Mouse (Mus musculus) testis, postnatal 14 days (tissue): Measurements from ENCODE around the gene Hnrnpa3.

Experiments used
- DNase-seq: peaks from one replicate; pipeline ENCODE4 v3.0.0; 2021; ENCODE audit warnings: low spot score

Hnrnpa3 gene

DNA sequence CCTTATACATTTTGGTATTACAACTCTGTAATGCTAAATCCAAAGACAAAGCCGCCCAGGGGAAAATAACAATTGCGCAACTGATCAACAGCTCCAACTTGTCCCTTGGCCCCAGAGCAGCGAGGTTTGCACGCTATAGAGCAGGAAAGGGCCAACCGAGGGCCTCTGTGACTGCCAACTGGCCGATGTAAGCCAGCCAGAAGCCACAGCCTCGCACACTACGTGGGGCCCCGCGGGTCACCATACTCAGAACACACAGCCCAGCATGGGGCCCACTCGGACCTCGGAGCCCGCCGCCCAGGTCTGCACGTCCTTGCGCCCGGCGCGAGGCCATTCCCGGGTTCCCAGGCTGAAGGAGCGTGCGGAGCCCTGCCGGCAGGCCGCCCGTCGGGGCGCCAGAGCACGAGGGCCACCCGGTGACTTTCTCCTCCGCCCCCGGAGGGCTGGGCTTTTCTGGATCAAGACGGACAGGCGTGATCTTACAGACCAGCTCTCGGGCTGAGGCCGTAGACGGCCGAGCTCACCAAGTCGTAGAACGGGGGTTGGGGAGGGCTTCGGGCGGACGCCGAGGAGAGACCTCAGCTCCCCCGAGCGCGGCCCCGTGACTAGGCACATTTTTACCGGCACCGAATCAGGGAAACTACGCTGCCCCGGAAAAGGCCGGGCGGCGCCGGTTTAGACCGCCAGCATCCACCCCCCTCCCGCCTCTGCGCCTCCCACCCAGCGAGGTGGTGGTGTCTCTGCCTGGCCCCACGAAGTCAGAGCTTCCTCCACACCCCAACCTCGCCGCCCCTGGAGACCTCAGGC is 44.5 kb downstream of the Hnrnpa3 start:
- DNase-seq = peak; percentile 91

DNA sequence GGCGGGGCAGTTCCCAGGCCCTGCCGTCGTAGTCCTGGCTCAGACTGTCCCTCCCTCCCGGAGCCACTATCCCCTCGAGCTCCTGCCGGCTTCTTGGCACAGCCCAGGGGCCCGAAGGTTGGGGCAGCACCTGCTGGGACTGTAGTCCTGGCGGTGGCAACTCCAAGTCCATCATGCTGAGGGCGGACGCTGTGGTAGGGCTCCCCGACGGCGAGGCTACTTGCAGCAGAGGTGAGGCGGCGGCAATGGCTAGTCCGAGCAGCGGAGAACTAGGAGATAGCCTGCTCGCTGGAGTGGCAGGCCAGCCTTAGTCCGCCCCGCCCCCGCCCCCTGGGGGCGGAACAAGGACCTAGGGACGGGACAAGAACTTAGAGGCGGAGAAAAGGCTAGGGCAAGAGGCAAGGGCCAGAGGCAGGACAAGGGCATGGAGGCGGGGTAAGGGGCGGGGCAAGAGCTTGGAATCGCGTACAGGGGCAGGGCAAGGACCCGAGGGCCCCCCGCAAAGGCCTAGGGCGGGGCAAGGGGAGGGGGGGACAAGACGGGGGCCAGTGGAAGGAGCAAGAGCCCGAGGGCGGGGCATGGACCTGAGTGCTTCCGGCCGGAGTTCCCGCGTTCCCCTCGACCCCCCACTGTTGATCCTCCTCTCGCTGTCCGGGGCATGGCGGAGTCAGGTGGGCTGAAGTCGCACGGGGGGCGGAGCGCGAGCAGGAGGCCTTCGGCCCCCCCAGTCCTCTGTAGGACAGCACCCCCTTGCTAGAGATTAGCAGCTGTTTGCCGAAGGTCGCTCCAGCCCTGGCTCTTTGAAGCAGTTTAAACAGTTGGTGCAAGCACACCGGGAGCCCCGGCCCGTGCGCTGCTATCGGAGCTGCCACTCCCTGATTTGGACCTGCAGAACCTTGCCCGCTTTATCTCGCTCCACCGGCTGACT is 45.4 kb downstream of the Hnrnpa3 start, which contains the start of gene Nfe2l2:
Gene Nfe2l2, minus strand, starts transcription at position 408 of the 928 bp plus-strand sequence.
- DNase-seq = peak; percentile 98

- peak; percentile 74 for DNase-seq
These were observed 46.2 kb downstream of the Hnrnpa3 start for GRCm38 (mm10) chr2:75705162-75705752.

DNA sequence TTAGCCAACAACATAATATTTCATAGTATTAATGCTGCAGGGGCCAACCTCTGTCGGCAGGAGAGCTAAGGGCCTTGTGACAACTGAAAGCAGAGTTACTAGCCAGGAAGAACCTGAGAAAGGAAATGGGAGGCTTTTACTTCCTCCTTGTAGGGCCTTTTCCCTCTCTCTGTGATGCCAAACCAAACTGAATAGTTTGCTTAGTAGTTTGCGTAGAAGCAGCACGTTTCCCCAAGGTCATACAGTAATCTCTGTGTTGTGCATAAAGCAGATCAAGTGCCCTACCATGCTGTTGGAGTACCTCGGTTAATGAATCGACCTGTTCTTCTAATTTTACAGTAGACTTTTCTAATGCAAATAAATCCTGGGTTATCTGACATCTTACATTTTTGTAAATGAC is 47.4 kb downstream of the Hnrnpa3 start:
- DNase-seq = no peak

- DNase-seq = no peak
These were observed 48.4 kb downstream of the Hnrnpa3 start for GRCm38 (mm10) chr2:75707420-75707819.

DNA sequence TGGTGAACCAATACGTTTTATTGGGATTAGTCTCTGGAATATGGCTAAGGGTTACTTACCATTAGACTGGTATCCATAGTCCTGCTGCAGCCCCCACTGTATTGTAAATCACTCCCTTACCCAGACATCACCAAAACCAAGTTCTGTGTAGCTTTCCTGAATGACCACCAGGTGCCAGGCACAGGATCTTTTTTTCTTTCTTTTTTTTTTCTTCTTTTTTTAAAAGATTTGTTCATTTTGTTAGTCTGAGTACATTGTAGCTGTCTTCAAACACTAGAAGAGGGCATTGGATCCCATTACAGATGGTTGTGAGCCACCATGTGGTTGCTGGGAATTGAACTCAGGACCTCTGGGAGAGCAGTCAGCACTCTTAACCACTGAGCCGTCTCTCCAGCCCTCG is 54.0 kb downstream of the Hnrnpa3 start:
- no peak for DNase-seq

DNA sequence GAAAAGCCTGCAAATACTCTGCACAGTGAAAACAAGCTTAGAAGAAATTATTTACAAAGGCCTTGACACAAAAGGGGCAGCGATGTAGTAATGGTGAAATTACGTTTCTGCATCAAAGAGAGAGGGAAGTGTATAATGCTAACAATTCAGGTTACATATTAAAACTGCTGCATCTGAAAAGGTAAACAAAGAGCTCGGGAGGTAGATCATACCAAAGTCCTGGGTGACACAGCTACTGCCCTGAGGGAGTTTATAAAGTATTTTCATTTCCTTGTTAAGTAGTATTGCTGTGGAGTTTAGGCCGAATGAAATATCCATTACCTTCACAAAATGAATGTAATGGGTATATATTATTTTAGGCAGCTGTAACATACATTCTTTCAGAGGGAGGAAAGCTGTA is 55.7 kb downstream of the Hnrnpa3 start:
- no peak for DNase-seq

- DNase-seq = no peak
These were observed 57.3 kb downstream of the Hnrnpa3 start for GRCm38 (mm10) chr2:75716046-75717016.
